Mouse (Mus musculus) cerebellum, adult 18-20 months (tissue): ENCODE results near the gene Actl10.

Source experiments
- DNase-seq, 2 experiments: peaks; one replicate each; pipeline ENCODE4 v3.0.0; 2021

Gene Actl10

GRCm38 (mm10) chr2:154551476-154551875 lies at the start of gene Actl10:
Gene Actl10, plus strand, starts transcription at chr2:154551776.
- peak in 1 of 2 experiments; percentile 13 for DNase-seq

GRCm38 (mm10) chr2:154507076-154507475 lies 44.5 kb upstream of the Actl10 start:
- no peak for DNase-seq

GRCm38 (mm10) chr2:154507566-154508283 lies 43.9 kb upstream of the Actl10 start:
- peak; percentile 60 to 61 for DNase-seq

GRCm38 (mm10) chr2:154508450-154508849 lies 43.1 kb upstream of the Actl10 start:
- no peak for DNase-seq

- no peak for DNase-seq
These were observed 41.4 kb upstream of the Actl10 start for GRCm38 (mm10) chr2:154510141-154510540.

GRCm38 (mm10) chr2:154516944-154517343 lies 34.6 kb upstream of the Actl10 start:
- DNase-seq, result no peak

GRCm38 (mm10) chr2:154517424-154517823 lies 34.2 kb upstream of the Actl10 start:
- no peak for DNase-seq

GRCm38 (mm10) chr2:154521449-154521848 lies 30.1 kb upstream of the Actl10 start:
- DNase-seq, result no peak

- DNase-seq, result no peak
These were observed 29.2 kb upstream of the Actl10 start for GRCm38 (mm10) chr2:154522334-154522733.

- no peak for DNase-seq
These were observed 26.3 kb upstream of the Actl10 start for GRCm38 (mm10) chr2:154525285-154525684.

GRCm38 (mm10) chr2:154526531-154526930 lies 25.0 kb upstream of the Actl10 start:
- DNase-seq, result no peak

GRCm38 (mm10) chr2:154532888-154533287 lies 18.7 kb upstream of the Actl10 start:
- DNase-seq, result no peak

- peak in 1 of 2 experiments; percentile 5 for DNase-seq
These were observed 16.8 kb upstream of the Actl10 start for GRCm38 (mm10) chr2:154534704-154535270.

- peak; percentile 43 to 61 for DNase-seq
These were observed 13.3 kb upstream of the Actl10 start for GRCm38 (mm10) chr2:154538310-154538709.

- DNase-seq, result no peak
These were observed 12.9 kb upstream of the Actl10 start for GRCm38 (mm10) chr2:154538710-154539109.

- DNase-seq, result peak; percentile 48 to 62
These were observed 11.9 kb upstream of the Actl10 start for GRCm38 (mm10) chr2:154539720-154540119.

GRCm38 (mm10) chr2:154541630-154542029 lies 9.9 kb upstream of the Actl10 start:
- DNase-seq, result no peak

- DNase-seq, result peak; percentile 95 to 96
These were observed 7.8 kb upstream of the Actl10 start for GRCm38 (mm10) chr2:154543567-154544347.

GRCm38 (mm10) chr2:154546711-154547110 lies 4.9 kb upstream of the Actl10 start, which contains the start of gene 1700003F12Rik:
Gene 1700003F12Rik, plus strand, starts transcription at chr2:154547085.
- peak in 1 of 2 experiments; percentile 15 for DNase-seq

GRCm38 (mm10) chr2:154548688-154549087 lies 2.9 kb upstream of the Actl10 start:
- DNase-seq, result no peak

- no peak for DNase-seq
These were observed 2.3 kb upstream of the Actl10 start for GRCm38 (mm10) chr2:154549127-154549885.

- DNase-seq, result no peak
These were observed 1.7 kb upstream of the Actl10 start for GRCm38 (mm10) chr2:154549886-154550189.

GRCm38 (mm10) chr2:154550937-154551336 lies 639 bp upstream of the Actl10 start:
- DNase-seq, result no peak
